Mouse (Mus musculus) kidney, postnatal 14 days (tissue): Measurements from ENCODE around the gene Map3k19.
A peak's percentile ranks its signal among the peaks of the same experiment; 100 is the strongest.

Source experiments
- DNase-seq: peaks from one replicate; pipeline ENCODE4 v3.0.0; 2022; ENCODE audit warnings: mixed read lengths

Map3k19 gene

DNA sequence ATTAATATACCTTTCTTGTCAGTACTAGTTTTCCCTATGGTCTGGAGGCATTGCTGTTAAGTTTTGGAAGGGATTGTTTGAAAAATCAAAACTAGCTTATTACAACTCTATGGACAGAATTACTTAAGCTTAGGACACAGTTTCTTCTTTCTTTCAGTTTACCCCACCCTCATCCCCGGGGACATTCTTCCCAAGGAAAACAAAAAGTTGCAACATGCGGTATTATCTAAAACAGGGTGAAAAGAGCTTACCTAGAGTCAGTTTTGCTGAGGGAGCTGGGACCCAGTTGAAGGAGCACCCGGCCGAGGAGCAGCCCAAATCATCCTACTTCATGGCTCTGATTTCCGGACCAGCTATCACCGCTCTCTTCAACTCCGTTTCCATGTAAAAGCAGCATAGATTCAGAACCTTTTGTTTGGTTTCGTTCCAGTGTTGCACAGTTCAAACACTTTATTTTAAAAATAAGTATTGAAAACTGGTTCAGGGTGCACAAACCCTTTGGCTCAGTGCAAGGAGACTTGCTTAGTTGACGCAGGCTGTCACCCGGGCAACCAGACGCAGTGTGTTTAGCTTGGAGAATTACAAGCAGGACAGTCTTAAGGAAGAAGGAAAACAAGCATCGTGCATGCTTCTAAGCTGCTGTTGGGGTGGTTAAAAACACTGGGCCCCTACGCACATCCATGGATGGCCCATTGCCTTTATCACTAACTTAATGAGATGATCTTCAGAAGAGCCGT lies at the start of gene Map3k19:
Map3k19 (minus strand) TSS at position 546 of the 737 bp plus-strand sequence.
- peak; percentile 10 for DNase-seq

DNA sequence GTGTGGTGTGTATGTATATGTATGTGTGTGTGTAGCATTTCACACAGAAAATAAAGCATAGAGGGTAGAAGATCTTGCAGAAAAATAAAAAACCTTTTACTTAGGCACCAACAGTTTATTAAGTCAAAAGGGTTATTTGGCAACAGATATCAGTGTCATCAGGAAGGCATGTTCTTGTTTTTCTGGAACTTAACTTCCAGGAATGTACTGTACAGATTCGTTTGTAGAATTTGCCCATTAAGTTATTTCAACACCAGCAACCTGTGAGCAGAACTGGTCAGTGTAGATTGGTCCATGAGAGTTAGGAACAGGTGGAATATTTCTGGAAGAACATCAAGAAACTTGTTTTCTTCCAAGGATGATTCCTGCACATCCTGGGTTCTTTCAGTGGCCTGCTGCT lies 44.6 kb upstream of the Map3k19 start:
- DNase-seq = no peak

- DNase-seq = peak; percentile 10
Measured at GRCm38 (mm10) chr1:127869276-127869675, 14.4 kb upstream of the Map3k19 start.

DNA sequence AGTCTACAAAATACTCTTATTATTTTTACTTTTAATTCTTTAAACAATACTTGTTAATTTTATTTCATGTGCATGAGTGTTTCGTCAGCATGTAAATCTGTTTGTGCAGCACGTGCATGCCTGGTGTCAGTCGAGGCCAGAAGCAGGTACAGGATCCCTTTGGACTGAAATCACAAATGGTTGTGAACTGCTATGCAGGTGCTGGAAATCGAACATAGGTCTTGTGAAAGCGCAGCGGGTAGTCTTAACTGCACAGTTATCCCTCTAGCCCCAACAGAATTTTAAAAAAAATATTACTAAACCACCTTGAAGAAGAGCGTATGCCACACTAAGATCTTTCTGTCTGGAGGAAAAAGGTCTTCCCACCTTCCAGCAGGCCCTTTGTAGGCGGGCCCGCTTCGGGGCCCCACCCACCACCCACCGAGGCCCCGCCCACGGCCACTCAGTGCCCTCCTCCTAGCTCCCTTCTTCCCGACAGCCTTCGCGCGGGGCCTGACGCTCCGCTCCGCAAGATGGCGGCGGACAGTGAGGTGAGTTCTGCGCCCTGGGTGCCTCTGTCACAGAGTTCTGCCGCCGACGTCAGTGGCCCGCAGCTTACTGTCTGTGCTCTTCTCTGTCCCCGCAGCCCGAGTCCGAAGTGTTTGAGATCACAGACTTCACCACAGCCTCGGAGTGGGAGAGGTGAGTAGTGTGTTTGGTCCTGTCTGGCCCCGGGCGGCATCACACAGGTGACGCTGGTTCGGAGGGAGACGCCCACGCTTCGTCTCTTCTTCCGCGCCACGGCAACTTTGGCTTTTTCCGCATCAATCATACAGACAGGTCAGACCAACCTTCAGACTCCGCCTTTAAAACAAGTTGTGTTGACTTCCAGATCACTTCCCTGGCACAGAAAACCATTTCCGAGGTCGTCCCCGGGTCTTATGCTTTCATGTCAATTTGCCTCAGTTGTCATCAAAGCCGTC lies 13.8 kb upstream of the Map3k19 start, which contains the start of gene Rab3gap1:
Rab3gap1 (plus strand) TSS at position 474 of the 962 bp plus-strand sequence.
- DNase-seq = peak; percentile 93

DNA sequence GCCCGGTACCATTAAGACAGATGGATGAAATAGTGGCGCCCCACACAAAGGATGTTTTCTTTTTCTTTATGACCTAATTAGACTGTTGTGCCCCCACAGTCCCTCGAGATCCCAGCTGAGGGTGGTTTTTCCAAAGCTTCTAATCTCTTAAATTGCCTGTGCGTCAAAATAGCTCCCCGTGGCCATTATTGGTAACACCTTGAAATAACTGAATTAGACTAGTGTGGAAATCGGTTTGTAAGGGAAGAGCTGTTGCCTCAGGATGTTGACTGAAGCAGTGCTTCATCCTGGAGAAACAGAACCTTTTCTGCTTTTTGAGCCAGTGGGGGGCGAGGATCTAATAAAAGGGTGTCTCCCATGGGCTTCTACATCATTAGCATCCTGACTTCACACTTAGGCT lies 9.0 kb upstream of the Map3k19 start:
- DNase-seq = no peak

DNA sequence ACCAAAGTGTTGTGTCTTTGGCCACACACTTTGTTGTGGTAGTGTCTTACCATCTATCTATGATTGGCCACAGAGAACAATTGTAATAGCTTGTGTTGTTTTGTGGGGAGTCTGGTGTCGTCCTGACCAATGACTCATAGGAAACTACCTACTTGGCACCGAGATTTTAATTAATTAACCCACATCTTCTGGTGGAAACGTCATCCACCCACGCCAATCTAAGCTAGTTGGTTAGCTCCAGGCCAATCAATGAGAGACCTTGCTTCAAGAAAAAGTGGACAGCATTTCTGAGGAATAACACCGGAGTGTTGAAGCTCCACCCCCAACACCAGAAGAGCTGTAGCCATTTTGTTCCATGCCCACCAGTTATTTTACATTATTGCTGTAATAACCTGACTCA lies 7.1 kb upstream of the Map3k19 start:
- DNase-seq = no peak

DNA sequence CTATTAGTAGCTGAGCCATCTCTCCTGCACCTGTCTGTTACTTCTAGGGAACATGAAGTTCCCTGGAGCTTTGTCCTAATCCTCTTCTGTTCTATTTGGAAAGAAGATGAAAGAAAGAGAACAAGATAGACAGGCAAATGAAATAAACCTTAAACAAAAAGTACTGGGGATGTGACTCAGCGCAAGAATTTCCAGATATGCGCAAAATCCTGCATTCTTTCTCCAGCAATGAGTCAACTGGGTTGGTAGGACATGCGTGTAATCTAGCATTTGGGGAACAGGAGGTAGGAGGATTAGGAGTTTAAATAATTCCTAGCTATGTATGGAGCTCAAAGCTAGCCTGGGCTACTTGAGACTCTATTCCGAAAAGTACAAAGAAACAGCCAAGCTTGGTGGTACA lies 5.7 kb upstream of the Map3k19 start:
- no peak for DNase-seq

GRCm38 (mm10) chr1:127859799-127860400 lies 5.1 kb upstream of the Map3k19 start:
- DNase-seq = no peak

- DNase-seq = no peak
Measured at GRCm38 (mm10) chr1:127858945-127859648, 4.3 kb upstream of the Map3k19 start.

DNA sequence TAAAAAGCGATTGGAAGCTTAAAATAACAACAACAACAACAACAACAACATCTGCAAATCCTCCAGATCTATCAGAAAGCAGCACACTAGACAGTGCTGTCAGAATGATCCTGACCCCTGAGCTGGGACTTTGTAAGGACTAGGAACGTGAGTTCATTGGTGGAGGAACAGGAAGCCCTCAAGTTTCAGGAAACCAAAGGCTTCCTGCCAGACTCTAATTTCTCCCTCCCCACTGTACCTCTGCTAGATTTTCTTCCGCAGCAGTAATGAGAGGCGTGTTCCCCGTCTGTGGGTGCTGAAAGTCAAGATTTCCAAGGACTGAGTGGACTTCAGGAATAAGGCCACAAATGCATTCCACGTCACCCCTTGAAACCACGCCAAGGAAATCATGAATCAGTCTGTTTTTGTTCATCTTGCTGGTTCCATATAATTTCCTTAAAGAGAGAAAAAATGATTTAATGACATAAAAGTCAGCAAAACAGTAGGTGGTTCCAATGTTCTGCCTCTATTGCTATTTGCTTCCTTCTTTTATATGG lies 4.7 kb downstream of the Map3k19 start:
- peak; percentile 14 for DNase-seq

- no peak for DNase-seq
Measured at GRCm38 (mm10) chr1:127845472-127845871, 9.4 kb downstream of the Map3k19 start.

DNA sequence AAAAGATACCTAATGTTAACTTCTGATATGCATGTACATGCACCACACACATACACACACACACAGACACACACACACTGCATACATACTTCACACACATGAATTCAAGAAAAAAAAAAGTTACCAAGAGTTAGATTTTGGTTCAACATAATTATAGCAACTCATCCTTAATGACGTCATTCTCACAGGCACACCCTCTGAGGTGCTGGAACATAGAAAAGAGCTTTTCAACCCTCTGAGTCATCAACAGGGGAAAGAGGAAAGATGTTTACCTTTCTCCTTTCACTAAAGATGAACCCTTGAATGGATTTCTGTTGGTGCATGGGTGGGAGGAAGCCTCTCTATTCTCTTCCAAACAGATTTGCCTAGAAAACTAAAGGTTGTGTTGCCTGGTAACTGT lies 16.2 kb downstream of the Map3k19 start:
- DNase-seq = no peak

- no peak for DNase-seq
Measured at GRCm38 (mm10) chr1:127836619-127837018, 18.2 kb downstream of the Map3k19 start.

GRCm38 (mm10) chr1:127834202-127834601 lies 20.6 kb downstream of the Map3k19 start:
- no peak for DNase-seq

DNA sequence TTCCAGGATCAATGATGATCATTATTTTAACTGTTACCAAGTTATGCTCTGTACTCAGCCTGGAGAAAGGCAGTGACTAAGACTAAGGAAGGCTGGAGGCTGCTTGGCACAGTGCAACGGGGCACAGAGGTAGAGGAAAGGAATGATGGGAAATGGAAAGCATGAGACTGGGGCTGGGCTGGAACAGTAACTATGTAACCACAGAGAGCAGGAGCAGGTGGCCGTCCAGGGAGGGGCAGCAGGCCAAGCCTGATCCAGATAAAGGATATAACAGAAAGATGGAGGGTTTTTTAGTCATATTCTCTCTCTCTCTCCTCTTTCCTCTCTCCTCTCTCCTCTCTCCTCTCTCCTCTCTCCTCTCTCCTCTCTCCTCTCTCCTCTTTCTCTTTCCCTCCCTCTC lies 21.1 kb downstream of the Map3k19 start:
- no peak for DNase-seq

- no peak for DNase-seq
Measured at GRCm38 (mm10) chr1:127830215-127830921, 24.5 kb downstream of the Map3k19 start.

DNA sequence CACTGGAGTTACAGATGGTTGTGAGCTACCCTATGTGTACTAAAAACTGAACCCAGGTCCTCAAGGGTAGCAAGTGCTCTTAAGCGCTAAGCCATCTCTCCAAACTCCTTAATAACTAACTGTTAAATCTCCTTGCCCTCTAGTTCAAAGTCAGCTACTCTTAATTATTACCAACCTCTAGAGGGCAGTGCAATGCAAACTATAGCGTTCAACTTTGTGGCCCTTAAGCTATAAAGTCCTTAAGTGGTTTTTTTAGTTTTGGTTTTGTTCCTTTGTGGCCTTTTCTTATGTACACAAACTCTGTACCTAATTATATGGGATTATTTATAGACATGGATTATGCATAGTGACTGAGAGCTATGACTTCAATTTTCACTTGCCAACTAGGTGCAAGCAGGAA lies 27.5 kb downstream of the Map3k19 start:
- peak; percentile 58 for DNase-seq

DNA sequence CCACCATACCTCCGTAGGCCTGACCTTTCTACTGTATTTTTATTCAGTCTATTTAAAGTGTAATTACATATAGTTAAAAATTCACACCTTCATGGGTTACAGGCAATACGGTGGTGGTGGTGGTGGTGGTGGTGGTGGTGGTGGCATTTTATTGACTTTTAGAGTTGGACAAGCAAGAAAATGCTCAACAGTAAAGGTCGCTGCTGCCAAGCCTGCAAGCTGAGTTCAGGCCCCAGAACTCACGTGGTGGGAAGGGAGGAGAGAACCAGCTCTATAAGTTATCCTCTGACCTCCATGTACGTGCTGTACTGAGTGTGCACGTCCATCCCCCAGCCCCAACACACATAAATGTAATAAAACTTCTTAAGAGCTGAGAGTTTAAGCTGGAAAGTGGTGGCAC lies 38.5 kb downstream of the Map3k19 start:
- no peak for DNase-seq

GRCm38 (mm10) chr1:127812929-127813328 lies 41.9 kb downstream of the Map3k19 start:
- DNase-seq = no peak

- DNase-seq = no peak
Measured at GRCm38 (mm10) chr1:127808671-127809070, 46.2 kb downstream of the Map3k19 start.

GRCm38 (mm10) chr1:127802916-127803315 lies 51.9 kb downstream of the Map3k19 start:
- DNase-seq = no peak

DNA sequence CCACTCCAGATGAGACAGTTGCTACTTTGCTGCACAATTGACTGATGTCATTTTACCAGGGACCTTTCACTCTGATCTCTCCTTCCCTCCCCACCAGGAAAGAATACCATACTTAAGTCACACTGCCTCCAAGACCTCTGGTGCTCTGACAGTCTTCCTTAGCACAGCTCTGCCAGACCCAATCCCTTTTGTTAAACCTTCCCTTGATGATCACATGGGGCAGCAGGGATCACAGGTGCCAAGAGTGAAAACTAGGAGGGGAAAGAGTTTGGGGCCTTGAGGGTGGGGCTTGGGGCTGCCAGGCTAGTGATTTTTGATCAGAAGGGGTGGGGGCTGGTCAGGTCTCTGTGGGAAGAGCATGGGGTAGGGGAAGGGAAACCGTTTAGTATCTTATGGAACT lies 58.1 kb downstream of the Map3k19 start:
- no peak for DNase-seq
